Mouse (Mus musculus) intestine, postnatal 0 days (tissue): ENCODE data around the gene Hprt. TPM values are rescaled to one million over a fixed set of nuclear protein-coding genes. Genes with fewer than 3 reads are reported as not detected.
"Not testable (repeated sequence)": the region's sequence is repeated elsewhere in the genome, so short reads cannot be mapped to it uniquely, and the experiment has no call there.

Experiments
- ATAC-seq: fragments of 200-750 bp; cut with Nextera tagmentation; 2 replicates; pipeline ENCODE4 v1.8.0; 2017; ENCODE audit warnings: mild to moderate bottlenecking, moderate TSS enrichment, moderate library complexity
- H3K27ac ChIP-seq: fragments of 300-500 bp; sonication (generic); 2 replicates; pipeline ENCODE4 v1.5.1; 2014; ENCODE audit warnings: mild to moderate bottlenecking, low read depth, low read length, moderate library complexity
- H3K27me3 ChIP-seq: fragments of 300-500 bp; sonication (generic); replicated peaks from 2 replicates; pipeline ENCODE4 v1.6.1; 2014; ENCODE audit warnings: low read length, mixed read lengths; ENCODE audit not compliant: control insufficient read depth, insufficient read depth
- H3K36me3 ChIP-seq: fragments of 300-500 bp; sonication (generic); 2 replicates; pipeline ENCODE4 v1.6.1; 2014; ENCODE audit warnings: mild to moderate bottlenecking, moderate library complexity; ENCODE audit not compliant: control insufficient read depth, insufficient read depth
- H3K4me1 ChIP-seq: fragments of 300-500 bp; sonication (generic); replicated peaks from 2 replicates; pipeline ENCODE4 v1.6.1; 2014; ENCODE audit warnings: antibody characterized with exemption, low read length, mixed read lengths; ENCODE audit not compliant: control insufficient read depth, insufficient read depth
- H3K4me2 ChIP-seq: fragments of 300-500 bp; sonication (generic); replicated peaks from 2 replicates; pipeline ENCODE4 v1.6.1; 2014; ENCODE audit warnings: low read depth, mild to moderate bottlenecking, moderate library complexity
- H3K4me3 ChIP-seq: fragments of 300-500 bp; sonication (generic); 2 replicates; pipeline ENCODE4 v1.5.1; 2014; ENCODE audit warnings: low read depth, low read length
- H3K9ac ChIP-seq: fragments of 300-500 bp; sonication (generic); 2 replicates; pipeline ENCODE4 v1.6.1; 2014; ENCODE audit warnings: mild to moderate bottlenecking, low read depth, low read length
- H3K9me3 ChIP-seq: fragments of 300-500 bp; sonication (generic); 2 replicates; pipeline ENCODE4 v1.6.1; 2016; ENCODE audit warnings: mixed run types; ENCODE audit not compliant: control insufficient read depth
- CTCF ChIP-seq: sonication (generic); IDR thresholded peaks from 2 replicates; pipeline ENCODE4 v1.5.1; 2016; ENCODE audit warnings: low read depth, mild to moderate bottlenecking, control low read depth, antibody characterized with exemption, moderate library complexity
- WGBS: fragments of 180-500 bp; shearing (Covaris S2); extraction: QIAGEN DNeasy Blood & Tissue Kit; methylation state at CpG from one replicate; pipeline ENCODE4 v1.1.7; 2014; 5-methylcytosine and 5-hydroxymethylcytosine counted together
- polyA plus RNA-seq: library from polyadenylated mRNA; unstranded; fragments of >200 nt; fragmentation: Nextera tagmentation; extraction: Ambion mirVana; gene quantifications from 2 replicates; pipeline ENCODE4 v1.2.1, GENCODE M21; 2015

The Hprt gene
- polyA plus RNA-seq, 1 experiment from 2014 or later = 219 TPM

DNA sequence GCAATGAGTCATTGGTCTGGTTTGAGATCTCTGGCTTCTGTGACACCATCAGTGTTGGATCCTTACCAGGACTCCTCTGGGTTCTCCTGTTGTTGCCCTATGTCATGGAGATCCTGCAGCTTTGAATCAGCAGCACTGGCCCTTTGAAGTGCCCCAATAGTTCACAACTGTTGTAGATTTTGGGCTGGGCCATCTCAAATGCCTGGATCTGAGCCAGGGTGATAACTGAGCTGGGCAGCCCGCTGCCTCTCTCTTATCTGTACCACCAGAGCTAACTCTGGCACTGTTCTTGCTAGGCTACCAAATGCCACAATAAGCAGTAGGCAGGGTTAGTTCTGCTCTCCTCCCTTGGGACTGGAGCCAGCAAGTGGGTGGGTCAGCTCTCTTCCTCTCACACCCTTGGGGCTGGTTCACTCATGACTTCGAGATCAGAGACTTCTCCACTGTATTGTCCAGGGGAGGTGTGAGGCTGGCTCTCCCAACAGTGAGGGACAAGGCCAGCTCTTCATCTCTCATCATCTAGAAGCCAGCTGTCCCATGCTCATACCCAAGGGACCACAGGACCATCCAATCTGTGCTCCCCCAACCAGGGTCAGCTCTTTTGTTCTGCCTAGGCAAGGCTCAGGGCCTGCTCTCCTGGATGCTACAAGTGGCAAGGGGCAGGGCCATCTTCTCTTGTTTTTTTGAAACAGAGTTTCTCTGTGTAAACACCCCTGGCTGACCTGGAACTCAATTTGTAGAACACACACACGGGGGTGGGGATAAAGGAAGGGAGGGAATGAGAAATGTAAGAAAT lies 16.5 kb upstream of the Hprt start:
- Histone ChIP-seq H3K4me3 (no peak overlapping the region), H3K36me3 (no peaks in the 10 kb centered on the region), H3K27me3 (no peaks in the 10 kb centered on the region), H3K27ac (no peak overlapping the region), H3K9ac (no peak overlapping the region), H3K9me3 (no peaks in the 10 kb centered on the region), H3K4me2 (no peak overlapping the region), H3K4me1 (no peaks in the 10 kb centered on the region)
- no peak for TF ChIP-seq CTCF
- ATAC-seq = no peak
- 40% methylated on average over 3 of the region's 3 CpGs for WGBS

DNA sequence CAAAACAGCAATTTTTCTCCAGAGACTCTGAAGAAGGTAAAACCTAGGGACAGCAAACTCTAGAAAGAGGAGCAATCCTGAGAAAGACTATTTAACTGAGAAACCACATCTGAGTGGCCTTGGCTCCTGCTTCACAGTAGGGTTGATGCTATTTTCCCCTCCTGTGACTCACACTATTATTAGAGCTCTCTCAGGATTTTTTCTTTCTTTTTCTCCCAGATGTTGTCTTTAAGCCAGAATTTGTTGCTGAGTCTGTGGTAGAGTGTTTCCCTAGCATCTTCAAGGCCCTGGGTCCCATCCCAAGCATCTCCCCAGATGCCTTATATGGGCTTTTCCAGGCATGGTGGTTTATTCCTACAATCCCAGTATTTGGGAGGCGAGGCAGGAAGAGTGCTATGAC lies 15.8 kb upstream of the Hprt start:
- no peak overlapping the region for H3K4me3 ChIP-seq
- H3K4me2 ChIP-seq = no peak overlapping the region
- no peak overlapping the region for H3K27ac ChIP-seq
- no peaks in the 10 kb centered on the region for H3K9me3 ChIP-seq
- TF ChIP-seq CTCF = no peak
- 66% methylated on average over 1 of the region's 1 CpGs for WGBS
- no peaks in the 10 kb centered on the region for H3K4me1 ChIP-seq
- no peaks in the 10 kb centered on the region for H3K36me3 ChIP-seq
- no peak overlapping the region for H3K9ac ChIP-seq
- no peak for ATAC-seq
- no peaks in the 10 kb centered on the region for H3K27me3 ChIP-seq

DNA sequence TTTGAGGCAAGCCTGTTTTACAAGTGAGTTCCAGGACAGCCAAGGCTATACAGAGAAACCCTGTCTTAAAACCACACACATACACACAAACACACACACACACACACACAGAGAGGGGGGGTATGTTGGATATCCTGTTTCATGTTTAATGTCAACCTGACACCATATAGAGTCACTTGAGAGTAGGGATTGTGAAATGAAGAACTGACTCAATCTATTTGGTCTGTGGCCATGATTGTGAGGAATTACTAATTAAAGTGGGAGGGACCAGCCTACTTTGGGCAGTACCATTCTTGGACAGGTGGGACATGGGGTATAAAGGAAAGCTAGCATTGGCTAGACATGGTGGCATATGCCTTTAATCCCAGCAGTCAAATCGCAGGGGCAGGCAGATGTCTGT lies 15.3 kb upstream of the Hprt start:
- ATAC-seq = no peak
- H3K27ac ChIP-seq = no peak overlapping the region
- no peak overlapping the region for H3K4me2 ChIP-seq
- no peak overlapping the region for H3K9ac ChIP-seq
- H3K4me3 ChIP-seq = no peak overlapping the region
- H3K27me3 ChIP-seq = no peaks in the 10 kb centered on the region
- no peaks in the 10 kb centered on the region for H3K4me1 ChIP-seq
- H3K9me3 ChIP-seq = no peaks in the 10 kb centered on the region
- no peak for TF ChIP-seq CTCF
- 91% methylated on average over 1 of the region's 1 CpGs for WGBS
- H3K36me3 ChIP-seq = no peaks in the 10 kb centered on the region

DNA sequence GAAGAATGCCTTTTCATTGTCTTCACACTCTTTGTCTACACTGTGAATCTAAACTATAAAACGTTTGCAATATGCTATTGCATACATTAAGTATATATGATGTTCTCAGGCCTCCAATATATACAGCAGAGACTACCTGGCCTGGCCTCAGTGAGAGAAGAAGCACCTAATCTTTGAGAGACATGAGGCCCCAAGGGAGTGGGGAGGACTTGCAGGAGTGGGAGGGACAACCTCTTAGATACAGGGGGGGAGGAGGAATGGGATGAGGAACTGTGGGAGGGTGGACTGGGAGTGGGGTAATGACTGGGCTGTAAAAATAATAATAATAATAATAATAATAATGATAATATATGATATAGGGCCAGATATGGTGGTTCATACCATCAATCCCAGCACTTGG lies 9.4 kb upstream of the Hprt start:
- H3K4me2 ChIP-seq = no peak overlapping the region
- H3K36me3 ChIP-seq = no peaks in the 10 kb centered on the region
- no peaks in the 10 kb centered on the region for H3K4me1 ChIP-seq
- H3K27me3 ChIP-seq = no peaks in the 10 kb centered on the region
- no peak overlapping the region for H3K27ac ChIP-seq
- TF ChIP-seq CTCF = no peak
- no peak for ATAC-seq
- no peak overlapping the region for H3K9ac ChIP-seq
- H3K4me3 ChIP-seq = no peak overlapping the region
- H3K9me3 ChIP-seq = no peaks in the 10 kb centered on the region
- WGBS = 41% methylated on average over 1 of the region's 1 CpGs

DNA sequence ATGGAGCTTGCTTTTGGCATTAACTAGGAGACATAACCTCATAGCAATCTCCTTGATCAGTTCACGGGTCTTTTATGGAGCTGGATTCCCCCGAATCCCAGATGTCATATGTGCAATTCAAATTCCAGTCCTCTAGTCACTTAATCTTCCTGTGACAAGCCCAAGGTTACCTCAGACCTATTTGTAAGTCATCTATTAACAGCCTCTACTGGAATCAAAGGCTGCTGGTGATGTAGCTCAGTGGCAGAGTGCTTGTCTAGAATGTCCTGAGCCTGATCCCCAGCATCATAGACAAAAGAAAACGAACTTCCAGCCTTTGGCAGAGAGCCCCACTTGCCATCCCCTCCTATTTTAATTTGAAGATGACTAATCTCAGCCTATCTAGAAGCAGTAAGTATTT lies 6.6 kb upstream of the Hprt start:
- Histone ChIP-seq H3K4me3 (no peak overlapping the region), H3K36me3 (no peaks in the 10 kb centered on the region), H3K9me3 (no peaks in the 10 kb centered on the region), H3K27ac (no peak overlapping the region), H3K9ac (no peak overlapping the region), H3K27me3 (no peaks in the 10 kb centered on the region), H3K4me2 (no peak overlapping the region), H3K4me1 (no peaks in the 10 kb centered on the region)
- no peak for ATAC-seq
- 57% methylated on average over 3 of the region's 3 CpGs for WGBS
- TF ChIP-seq CTCF = no peak

DNA sequence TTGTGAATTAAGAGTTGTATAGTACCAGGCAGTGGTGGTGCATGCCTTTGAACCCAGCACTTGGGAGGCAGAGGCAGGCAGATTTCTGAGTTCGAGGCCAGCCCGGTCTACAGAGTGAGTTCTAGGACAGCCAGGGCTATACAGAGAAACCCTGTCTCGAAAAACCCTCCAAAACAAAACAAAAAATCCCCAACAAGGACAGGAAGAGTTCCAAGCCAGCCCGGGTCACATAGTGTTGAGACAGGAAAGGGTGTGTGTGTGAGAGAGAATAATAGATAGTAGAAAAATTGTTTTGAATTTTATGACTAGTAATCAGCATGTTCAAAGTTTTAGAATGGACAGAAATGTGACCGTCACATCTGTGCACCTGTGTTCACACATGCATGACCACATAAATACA lies 6.8 kb downstream of the Hprt start:
- not testable (repeated sequence) for ATAC-seq, H3K27ac ChIP-seq, H3K4me2 ChIP-seq, H3K36me3 ChIP-seq, H3K4me1 ChIP-seq, H3K9ac ChIP-seq, H3K27me3 ChIP-seq, H3K4me3 ChIP-seq, H3K9me3 ChIP-seq
- WGBS = 63% methylated on average over 5 of the region's 5 CpGs

DNA sequence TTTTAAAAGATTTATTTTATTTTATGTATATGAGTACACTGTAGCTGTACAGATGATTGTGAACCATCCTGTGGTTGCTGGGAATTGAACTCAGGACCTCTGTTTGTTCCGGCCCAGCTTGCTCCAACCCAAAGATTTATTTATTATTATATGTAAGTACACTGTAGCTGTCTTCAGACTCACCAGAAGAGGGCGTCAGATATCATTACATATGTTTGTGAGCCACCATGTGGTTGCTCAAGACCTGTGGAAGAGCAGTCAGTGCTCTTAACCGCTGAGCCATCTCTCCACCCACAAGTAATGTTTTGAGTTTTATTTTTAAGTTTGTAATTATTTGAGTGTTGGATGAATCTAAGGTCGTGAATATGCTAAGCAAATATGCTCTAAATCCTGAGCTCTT lies 16.9 kb downstream of the Hprt start:
- H3K9me3 ChIP-seq, H3K4me3 ChIP-seq, H3K36me3 ChIP-seq, ATAC-seq, H3K27ac ChIP-seq, H3K4me1 ChIP-seq, H3K9ac ChIP-seq, H3K27me3 ChIP-seq, H3K4me2 ChIP-seq: not testable (repeated sequence)
- peak; percentile 41 for TF ChIP-seq CTCF
- WGBS = 55% methylated on average over 4 of the region's 4 CpGs
